Mouse (Mus musculus) gastrocnemius, postnatal 10 days (tissue): Measurements from ENCODE around the gene Tnfrsf1a. TPM values are rescaled to one million over a fixed set of nuclear protein-coding genes. Genes with fewer than 3 reads are reported as not detected.

Source experiments
- DNase-seq: peaks from one replicate; pipeline ENCODE4 v3.0.0; 2021; ENCODE audit warnings: mixed read lengths
- total RNA-seq, 2 experiments: library from RNA; stranded (reverse); gene quantifications; 2 replicates each; pipeline ENCODE4 v1.2.3; 2021

Tnfrsf1a gene
- total RNA-seq, 2 experiments from 2014 or later, result 43.8 to 58.8 TPM

DNA sequence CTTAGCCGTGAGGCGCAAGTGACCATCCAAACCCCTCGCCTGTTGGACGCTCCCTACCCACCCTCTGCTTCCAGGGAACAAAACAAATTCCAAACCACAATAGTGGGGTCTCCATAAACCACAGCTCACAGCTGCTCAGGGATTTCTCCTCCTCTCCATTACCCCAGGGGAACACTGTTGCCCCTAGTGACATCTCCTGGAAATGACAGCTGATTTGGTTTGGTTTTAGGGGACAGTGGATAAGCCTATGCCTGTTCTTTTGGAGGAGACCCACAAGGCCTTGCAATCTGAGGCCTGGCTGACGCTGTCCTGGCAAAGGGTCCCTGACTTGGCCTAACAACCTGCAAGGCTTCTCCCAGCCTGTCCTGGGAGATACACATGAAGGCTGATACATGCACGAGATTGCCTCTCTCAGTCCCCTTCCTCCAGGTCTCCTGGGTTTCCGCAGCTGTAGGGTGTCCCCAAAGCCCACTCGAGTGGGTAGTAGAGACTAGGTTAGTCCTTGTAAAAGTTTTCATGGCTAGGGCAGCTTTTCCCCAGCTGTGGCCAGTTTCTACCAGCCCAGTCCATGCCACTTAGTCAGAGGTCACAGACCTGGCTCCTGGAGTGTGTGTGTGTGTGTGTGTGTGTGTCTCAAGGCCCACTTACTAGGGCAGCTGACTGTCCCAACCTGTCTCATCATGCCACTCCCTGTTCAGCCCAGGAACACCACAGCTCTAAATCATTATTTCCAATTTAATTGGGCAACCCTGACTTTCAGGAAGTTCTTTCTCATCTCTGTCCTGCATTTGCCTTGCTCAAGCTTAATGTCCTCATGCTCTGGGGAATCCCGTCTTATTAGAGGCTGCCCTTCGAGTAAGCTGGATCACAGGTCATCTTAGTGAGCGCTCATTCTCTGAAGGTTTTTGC is 36.2 kb downstream of the Tnfrsf1a start:
- DNase-seq, result no peak

DNA sequence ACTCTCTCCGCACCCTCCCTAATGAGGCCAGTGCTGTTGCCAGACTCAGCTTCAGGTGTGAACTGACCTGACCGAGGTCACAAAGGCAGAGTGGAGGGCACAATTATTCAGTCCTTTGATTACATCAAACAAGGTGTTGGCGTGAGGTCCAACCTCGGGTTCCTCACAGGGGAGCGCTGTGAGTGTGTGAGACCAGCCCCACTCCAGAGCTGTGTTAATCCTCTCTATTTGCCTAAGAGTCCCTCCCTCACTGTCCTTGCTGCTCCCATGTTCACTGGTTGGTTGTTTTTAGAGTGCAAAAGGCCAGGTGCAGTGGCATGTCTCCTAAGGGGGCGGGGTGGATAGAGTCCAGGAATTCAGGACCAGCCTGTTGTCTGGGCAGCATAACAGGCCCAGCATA is 36.9 kb downstream of the Tnfrsf1a start:
- no peak for DNase-seq

DNA sequence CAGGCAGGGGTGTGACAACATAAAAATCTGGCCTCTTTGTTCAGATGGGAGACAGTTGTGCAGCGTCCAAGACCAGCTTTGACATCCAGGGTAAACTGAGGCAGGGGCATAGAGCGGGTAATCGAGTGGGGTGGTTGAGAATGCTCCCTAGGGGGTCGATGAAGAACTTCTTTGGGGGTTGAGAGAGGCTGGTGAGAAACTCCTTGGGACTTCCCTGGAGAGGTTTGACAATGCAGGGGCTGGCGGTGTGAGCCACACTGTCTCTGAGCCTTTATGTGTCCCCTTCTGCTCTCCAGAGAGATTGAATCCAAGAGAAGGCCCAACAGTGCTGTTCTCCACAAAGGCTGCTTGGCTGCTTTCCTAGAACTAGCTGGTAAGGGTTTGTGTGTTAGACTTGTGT is 40.7 kb downstream of the Tnfrsf1a start:
- DNase-seq, result no peak

DNA sequence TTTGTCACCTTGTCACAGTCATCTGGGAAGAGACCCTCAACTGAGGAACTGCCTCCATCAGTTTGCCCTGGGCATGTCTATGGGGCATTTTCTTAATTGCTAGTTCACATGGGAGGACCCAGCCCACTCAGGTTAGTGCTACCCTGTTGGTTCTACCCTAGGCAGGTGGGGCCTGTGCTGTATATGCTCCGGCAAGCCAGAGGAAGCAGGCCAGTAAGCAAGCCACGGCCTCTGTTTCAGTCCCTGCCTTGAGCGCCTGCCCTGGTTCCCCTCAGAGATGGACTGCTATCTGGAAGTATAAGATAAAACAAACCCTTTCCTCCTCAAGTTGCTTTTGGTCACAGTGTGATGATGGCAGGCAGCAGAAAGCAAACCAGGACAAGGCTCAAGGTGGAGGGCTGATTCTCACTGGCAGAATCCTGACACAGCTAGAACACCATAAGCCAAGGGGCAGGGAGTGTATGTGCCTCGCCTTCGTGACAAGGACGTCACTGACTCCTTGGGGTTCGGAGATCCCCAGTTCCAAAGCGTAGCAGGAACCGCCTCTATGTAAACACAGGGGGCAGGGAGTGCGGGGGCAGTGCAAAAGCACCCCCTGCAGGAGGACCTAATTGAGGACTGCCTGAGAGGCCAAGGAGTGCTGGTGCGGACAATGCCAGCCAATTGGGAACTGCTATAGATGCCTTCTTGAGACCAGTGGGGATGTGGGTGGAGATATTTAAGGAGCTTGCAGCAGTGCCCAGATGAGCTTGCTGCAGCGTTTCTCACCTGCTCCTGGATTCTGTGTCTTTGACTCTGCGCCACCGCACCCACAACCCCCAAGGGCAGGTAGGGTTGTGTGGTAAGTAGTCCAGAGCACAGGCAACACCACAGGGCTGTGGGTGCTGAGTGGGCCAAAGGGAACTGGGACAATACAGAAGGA is 56.6 kb downstream of the Tnfrsf1a start:
- DNase-seq, result no peak

DNA sequence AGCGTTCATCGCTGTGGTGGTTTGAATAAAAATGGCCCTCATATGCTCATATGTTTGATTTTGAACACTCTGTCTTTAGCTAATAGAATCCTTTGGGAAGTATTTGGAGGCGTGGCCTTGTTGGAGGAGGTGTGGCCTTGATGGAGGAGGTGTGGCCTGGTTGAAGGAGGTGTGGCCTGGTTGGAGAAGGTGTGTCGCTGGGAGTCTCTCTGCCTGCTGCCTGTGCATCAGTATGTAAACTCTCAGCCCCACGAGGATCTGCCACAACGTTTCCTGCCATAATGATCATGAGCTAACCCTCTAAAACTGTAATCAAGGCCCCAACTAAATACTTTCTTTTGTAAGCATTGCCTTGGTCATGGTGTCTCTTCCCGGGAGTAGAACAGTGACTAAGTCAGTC is 58.1 kb downstream of the Tnfrsf1a start:
- no peak for DNase-seq

DNA sequence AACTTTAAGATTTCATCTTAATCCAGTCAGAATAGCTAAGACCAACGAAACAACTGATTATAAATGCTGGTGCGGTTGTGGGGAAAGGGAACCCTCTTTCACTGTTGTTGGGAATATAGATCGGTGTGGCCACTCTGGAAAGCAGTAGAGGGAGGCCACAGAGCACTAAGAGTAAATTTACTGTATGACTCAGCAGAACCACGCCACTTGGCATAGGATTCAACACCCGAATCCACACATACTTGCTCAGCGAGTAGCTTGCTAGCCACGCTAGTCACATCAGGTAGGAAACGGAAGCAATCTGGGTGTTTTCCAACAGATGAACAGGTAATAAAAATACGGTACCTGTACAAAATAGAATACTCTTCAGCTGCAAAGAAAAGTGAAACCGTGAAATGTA is 58.5 kb downstream of the Tnfrsf1a start:
- no peak for DNase-seq

DNA sequence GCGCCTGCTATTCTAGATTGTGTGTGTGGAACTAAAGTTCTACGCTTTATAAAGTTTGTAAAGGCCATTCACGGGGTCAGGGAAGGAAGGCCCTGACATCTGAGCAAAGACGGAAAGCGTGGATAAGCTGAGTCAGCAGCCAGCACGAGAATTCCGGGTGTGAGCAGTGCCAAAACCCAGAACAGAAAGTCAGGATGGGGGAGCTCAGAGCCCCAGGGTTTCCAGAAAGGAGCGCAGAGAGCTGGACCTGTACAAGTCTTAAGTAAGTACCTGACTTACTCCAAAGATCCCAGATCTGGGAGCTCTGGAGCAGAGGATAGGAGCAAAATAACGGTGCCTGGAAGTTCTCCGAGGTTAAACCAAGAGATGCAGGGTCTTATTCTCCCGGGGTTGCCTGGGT is 61.4 kb downstream of the Tnfrsf1a start:
- DNase-seq, result peak; percentile 2

DNA sequence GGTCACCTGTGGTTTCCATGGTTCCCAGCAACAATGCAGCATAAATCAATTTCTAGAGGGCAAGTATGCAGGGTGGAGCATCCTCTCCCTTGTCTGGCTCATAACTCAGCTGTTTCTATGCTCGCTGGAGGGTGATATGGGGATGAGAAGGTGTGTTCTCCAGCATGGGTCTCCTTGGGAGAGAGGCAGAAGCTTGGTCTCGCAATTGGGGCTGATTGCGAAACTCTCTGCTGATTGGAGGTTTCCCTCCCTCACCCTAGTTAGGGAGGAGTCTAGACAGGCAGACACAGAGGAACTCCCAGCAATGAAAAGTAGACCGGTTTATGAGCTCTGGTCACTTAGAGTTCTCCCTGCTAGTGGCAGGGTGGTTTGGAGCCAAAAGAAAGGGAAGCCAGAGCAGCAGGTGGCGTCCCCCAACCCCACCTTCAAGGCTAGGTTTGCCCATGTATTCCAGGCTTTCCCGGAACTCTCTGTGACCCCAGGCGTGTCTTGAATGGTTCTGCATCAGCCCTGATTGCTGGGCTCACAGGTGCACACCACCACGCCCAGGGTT is 61.9 kb downstream of the Tnfrsf1a start:
- peak; percentile 2 for DNase-seq

DNA sequence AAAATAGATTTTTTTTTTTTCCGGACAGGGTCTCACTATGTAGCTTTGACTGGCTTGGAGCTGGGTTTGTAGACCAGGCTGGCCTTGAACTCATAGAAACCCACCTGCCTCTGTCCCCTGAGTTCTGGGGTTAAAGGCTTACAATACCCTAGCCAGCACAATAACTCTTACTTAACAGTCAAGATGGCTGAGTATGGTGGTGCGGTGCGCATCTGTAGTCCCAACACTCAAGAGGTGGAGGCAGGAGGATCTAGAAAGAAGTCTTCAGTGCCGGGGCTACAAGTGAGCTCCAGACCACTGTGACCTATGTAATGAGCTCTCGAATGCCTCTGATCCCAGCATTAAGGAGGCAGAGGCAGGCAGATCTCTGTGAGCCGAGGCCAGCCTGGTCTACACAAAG is 62.5 kb downstream of the Tnfrsf1a start:
- no peak for DNase-seq

Other genes with a start within 250 kb of the Tnfrsf1a start
- gene Nop2, start 217.5 kb upstream of the Tnfrsf1a start, total RNA-seq, result 10 to 100 TPM; 16.0 to 21.1 TPM
- 10 to 100 TPM; 50.8 to 60.1 TPM for gene Iffo1, start 204.1 kb upstream of the Tnfrsf1a start, total RNA-seq
- gene Gapdh, start 182.9 kb upstream of the Tnfrsf1a start, total RNA-seq, result 1,000 to 10,000 TPM; 7,536 to 8,309 TPM
- gene Ncapd2, start 157.7 kb upstream of the Tnfrsf1a start, total RNA-seq, result 10 to 100 TPM; 28.3 to 41.5 TPM
- gene Mrpl51, start 157.6 kb upstream of the Tnfrsf1a start, total RNA-seq, result 100 to 1,000 TPM; 212 to 236 TPM
- 1 to 10 TPM; 8.4 to 9.1 TPM for gene Vamp1, start 133.8 kb upstream of the Tnfrsf1a start, total RNA-seq
- 1 to 10 TPM; 2.7 to 3.1 TPM for gene Tapbpl, start 117.5 kb upstream of the Tnfrsf1a start, total RNA-seq
- under 1 TPM in 1 of 2 experiments, not detected in 1; 0.14 TPM for gene Cd27, start 112.4 kb upstream of the Tnfrsf1a start, total RNA-seq
- not detected for gene Tuba3a, start 63.3 kb upstream of the Tnfrsf1a start, total RNA-seq
- gene Ltbr, start 35.5 kb upstream of the Tnfrsf1a start, total RNA-seq, result 10 to 100 TPM; 34.0 to 36.1 TPM
- gene Scnn1a, start 28.7 kb upstream of the Tnfrsf1a start, total RNA-seq, result under 1 TPM; 0.31 to 0.43 TPM
- gene Plekhg6, start 31.4 kb downstream of the Tnfrsf1a start, total RNA-seq, result under 1 TPM in 1 of 2 experiments, not detected in 1; 0.07 TPM
- gene Cd9, start 145.4 kb downstream of the Tnfrsf1a start, total RNA-seq, result 10 to 100 TPM; 84.5 to 86.4 TPM
- gene Vwf, start 197.4 kb downstream of the Tnfrsf1a start, total RNA-seq, result 10 to 100 TPM; 26.5 to 27.6 TPM